Mouse (Mus musculus) embryonic facial prominence, embryonic 11.5 days (tissue): ENCODE data around the gene Bckdhb. TPM values are rescaled to one million over a fixed set of nuclear protein-coding genes. Genes with fewer than 3 reads are reported as not detected.
"Not testable (repeated sequence)": the region's sequence is repeated elsewhere in the genome, so short reads cannot be mapped to it uniquely, and the experiment has no call there.

Source experiments
- ATAC-seq: fragments of 200-750 bp; cut with Nextera tagmentation; replicated peaks from 2 replicates; pipeline ENCODE4 v1.8.0; 2017; ENCODE audit warnings: low read depth; ENCODE audit not compliant: insufficient number of reproducible peaks, low FRiP score, low TSS enrichment
- DNase-seq: peaks from one replicate; pipeline ENCODE4 v3.0.0-alpha.2; 2015; ENCODE audit warnings: low spot score
- H3K27ac ChIP-seq: fragments of 300-500 bp; sonication (generic); replicated peaks from 2 replicates; pipeline ENCODE4 v1.5.1; 2014; ENCODE audit warnings: mild to moderate bottlenecking, low read depth, low read length, control low read depth
- H3K27me3 ChIP-seq: fragments of 300-500 bp; sonication (generic); 2 replicates; pipeline ENCODE4 v1.6.1; 2014; ENCODE audit warnings: mild to moderate bottlenecking, low read length, moderate library complexity, mixed read lengths; ENCODE audit not compliant: control insufficient read depth, insufficient read depth
- H3K36me3 ChIP-seq: fragments of 300-500 bp; sonication (generic); replicated peaks from 2 replicates; pipeline ENCODE4 v1.6.1; 2014; ENCODE audit warnings: low read depth, mild to moderate bottlenecking, low read length, moderate library complexity, mixed read lengths; ENCODE audit not compliant: control insufficient read depth, insufficient read depth
- H3K4me1 ChIP-seq: fragments of 300-500 bp; sonication (generic); 2 replicates; pipeline ENCODE4 v1.6.1; 2014; ENCODE audit warnings: low read length, mixed read lengths; ENCODE audit not compliant: control insufficient read depth, insufficient read depth
- H3K4me2 ChIP-seq: fragments of 300-500 bp; sonication (generic); 2 replicates; pipeline ENCODE4 v1.6.1; 2014; ENCODE audit warnings: low read depth, mild to moderate bottlenecking, control low read depth, low read length, moderate library complexity
- H3K4me3 ChIP-seq: fragments of 300-500 bp; sonication (generic); 2 replicates; pipeline ENCODE4 v1.5.1; 2014; ENCODE audit warnings: low read depth, low read length, control low read depth
- H3K9ac ChIP-seq: fragments of 300-500 bp; sonication (generic); replicated peaks from 2 replicates; pipeline ENCODE4 v1.6.1; 2014; ENCODE audit warnings: mild to moderate bottlenecking, control low read depth, low read length
- H3K9me3 ChIP-seq: fragments of 300-500 bp; sonication (generic); replicated peaks from 2 replicates; pipeline ENCODE4 v1.6.1; 2016; ENCODE audit warnings: mild to moderate bottlenecking, low read length, inconsistent platforms, mixed read lengths; ENCODE audit not compliant: control insufficient read depth
- WGBS: fragments of 180-500 bp; shearing (Covaris S2); extraction: QIAGEN DNeasy Blood & Tissue Kit; methylation state at CpG from one replicate; pipeline ENCODE4 v1.1.7; 2014; 5-methylcytosine and 5-hydroxymethylcytosine counted together
- polyA plus RNA-seq: library from polyadenylated mRNA; unstranded; fragments of >200 nt; fragmentation: Nextera tagmentation; extraction: Ambion mirVana; gene quantifications from 2 replicates; pipeline ENCODE4 v1.2.1, GENCODE M21; 2014

Gene Bckdhb
- polyA plus RNA-seq, 1 experiment from 2014 or later, result 83.8 TPM

- no peak overlapping the region for H3K4me2 ChIP-seq
- no peaks in the 10 kb centered on the region for H3K36me3 ChIP-seq
- 87% methylated on average over 3 of the region's 3 CpGs for WGBS
- no peak overlapping the region for H3K4me3 ChIP-seq
- H3K4me1 ChIP-seq, result no peaks in the 10 kb centered on the region
- no peak overlapping the region for H3K27ac ChIP-seq
- no peak for ATAC-seq
- H3K9me3 ChIP-seq, result no peaks in the 10 kb centered on the region
- DNase-seq, result no peak
- H3K9ac ChIP-seq, result no peak overlapping the region
- no peaks in the 10 kb centered on the region for H3K27me3 ChIP-seq
These were observed 17.9 kb upstream of the Bckdhb start for GRCm38 (mm10) chr9:83907017-83907416.

- Histone ChIP-seq H3K27ac (no peak overlapping the region), H3K36me3 (no peaks in the 10 kb centered on the region), H3K9ac (no peak overlapping the region), H3K27me3 (no peaks in the 10 kb centered on the region), H3K9me3 (no peaks in the 10 kb centered on the region), H3K4me1 (no peaks in the 10 kb centered on the region), H3K4me2 (no peak overlapping the region), H3K4me3 (no peak overlapping the region)
- ATAC-seq, result no peak
- no peak for DNase-seq
- WGBS, result 95% methylated on average over 2 of the region's 2 CpGs
These were observed 15.1 kb upstream of the Bckdhb start for GRCm38 (mm10) chr9:83909836-83910235.

- ATAC-seq, result no peak
- Histone ChIP-seq H3K36me3 (no peaks in the 10 kb centered on the region), H3K9me3 (no peaks in the 10 kb centered on the region), H3K27ac (no peak overlapping the region), H3K4me2 (no peak overlapping the region), H3K4me1 (no peaks in the 10 kb centered on the region), H3K4me3 (no peak overlapping the region), H3K27me3 (no peaks in the 10 kb centered on the region), H3K9ac (no peak overlapping the region)
- DNase-seq, result no peak
- 75% methylated on average over 2 of the region's 2 CpGs for WGBS
These were observed 14.0 kb upstream of the Bckdhb start for GRCm38 (mm10) chr9:83910926-83911325.

GRCm38 (mm10) chr9:83922076-83922475, 2.9 kb upstream of the Bckdhb start:
- Histone ChIP-seq H3K36me3 (no peaks in the 10 kb centered on the region), H3K4me1 (no peaks in the 10 kb centered on the region), H3K4me3 (no peak overlapping the region), H3K9ac (no peak overlapping the region), H3K27ac (no peak overlapping the region), H3K4me2 (no peak overlapping the region), H3K9me3 (no peaks in the 10 kb centered on the region), H3K27me3 (no peaks in the 10 kb centered on the region)
- WGBS, result 78% methylated on average over 3 of the region's 3 CpGs
- no peak for DNase-seq
- no peak for ATAC-seq

- no peaks in the 10 kb centered on the region for H3K4me1 ChIP-seq
- no peak for ATAC-seq
- peak overlapping the region; percentile 65; the same call in 1 of the 2 replicates for H3K4me2 ChIP-seq
- WGBS, result 86% methylated on average over 5 of the region's 5 CpGs
- no peaks in the 10 kb centered on the region for H3K27me3 ChIP-seq
- DNase-seq, result no peak
- H3K9ac ChIP-seq, result no peak overlapping the region; the same call in 1 of the 2 replicates
- H3K9me3 ChIP-seq, result no peaks in the 10 kb centered on the region
- peak overlapping the region; percentile 69 for H3K4me3 ChIP-seq
- no peak overlapping the region for H3K27ac ChIP-seq
- no peaks in the 10 kb centered on the region for H3K36me3 ChIP-seq
These were observed 589 bp upstream of the Bckdhb start for GRCm38 (mm10) chr9:83924356-83924755.

GRCm38 (mm10) chr9:83925688-83926041, 720 bp downstream of the Bckdhb start:
- Histone ChIP-seq H3K27me3 (no peaks in the 10 kb centered on the region), H3K9ac (no peak overlapping the region), H3K4me1 (no peaks in the 10 kb centered on the region), H3K9me3 (no peaks in the 10 kb centered on the region), H3K36me3 (no peaks in the 10 kb centered on the region), H3K4me2 (peak overlapping the region; percentile 65), H3K4me3 (peak overlapping the region; percentile 69), H3K27ac (no peak overlapping the region)
- ATAC-seq, result no peak
- DNase-seq, result no peak
- 64% methylated on average over 4 of the region's 4 CpGs for whole genome bisulfite sequencing

DNA sequence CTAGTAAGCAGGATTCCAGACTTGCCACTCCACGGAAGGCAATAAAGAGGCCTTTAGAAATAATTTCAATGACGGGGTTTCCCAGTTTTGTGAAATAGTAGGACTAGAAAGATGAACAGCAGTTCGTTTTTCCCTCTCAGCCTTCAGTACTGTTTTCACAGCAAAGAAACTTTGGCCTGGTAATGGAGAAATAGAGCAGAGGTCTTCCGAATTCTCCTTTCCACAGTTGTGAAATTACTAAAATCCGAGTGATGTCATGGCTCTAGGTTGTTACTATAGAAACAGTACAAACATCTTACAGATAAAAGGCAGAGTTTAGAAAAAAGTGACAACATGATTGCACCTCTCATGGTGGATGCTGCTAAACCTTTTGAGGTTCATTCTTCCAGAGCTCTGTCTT, 1.4 kb downstream of the Bckdhb start:
- no peak overlapping the region for H3K27ac ChIP-seq
- no peak overlapping the region for H3K4me3 ChIP-seq
- no peak for DNase-seq
- WGBS, result 87% methylated on average over 5 of the region's 5 CpGs
- H3K4me2 ChIP-seq, result no peak overlapping the region
- no peaks in the 10 kb centered on the region for H3K36me3 ChIP-seq
- no peaks in the 10 kb centered on the region for H3K9me3 ChIP-seq
- no peak overlapping the region for H3K9ac ChIP-seq
- H3K27me3 ChIP-seq, result no peaks in the 10 kb centered on the region
- no peaks in the 10 kb centered on the region for H3K4me1 ChIP-seq
- no peak for ATAC-seq

DNA sequence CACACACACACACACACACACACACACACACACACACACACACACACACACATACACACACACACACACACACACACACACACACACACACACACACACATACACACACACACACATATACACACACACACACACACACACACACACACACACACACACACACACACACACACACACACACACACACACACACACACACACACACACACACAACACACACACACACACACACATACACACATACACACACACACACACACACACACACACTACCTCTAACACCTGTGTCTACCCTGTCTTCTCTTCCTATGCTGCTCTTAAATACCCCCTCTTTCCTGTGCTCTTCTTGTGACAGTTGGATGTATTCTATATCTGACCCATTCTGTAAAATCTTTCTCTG, 14.6 kb downstream of the Bckdhb start:
- DNase-seq, H3K27me3 ChIP-seq, H3K4me2 ChIP-seq, H3K9ac ChIP-seq, H3K27ac ChIP-seq, H3K4me1 ChIP-seq, H3K9me3 ChIP-seq, ATAC-seq, H3K4me3 ChIP-seq, H3K36me3 ChIP-seq: not testable (repeated sequence)
